Mouse (Mus musculus): ENCODE data around the gene Gsk3b.
A peak's percentile ranks its signal among the peaks of the same experiment; 100 is the strongest.
"Not testable (repeated sequence)": the region's sequence is repeated elsewhere in the genome, so short reads cannot be mapped to it uniquely, and the experiment has no call there.

Gene Gsk3b

DNA sequence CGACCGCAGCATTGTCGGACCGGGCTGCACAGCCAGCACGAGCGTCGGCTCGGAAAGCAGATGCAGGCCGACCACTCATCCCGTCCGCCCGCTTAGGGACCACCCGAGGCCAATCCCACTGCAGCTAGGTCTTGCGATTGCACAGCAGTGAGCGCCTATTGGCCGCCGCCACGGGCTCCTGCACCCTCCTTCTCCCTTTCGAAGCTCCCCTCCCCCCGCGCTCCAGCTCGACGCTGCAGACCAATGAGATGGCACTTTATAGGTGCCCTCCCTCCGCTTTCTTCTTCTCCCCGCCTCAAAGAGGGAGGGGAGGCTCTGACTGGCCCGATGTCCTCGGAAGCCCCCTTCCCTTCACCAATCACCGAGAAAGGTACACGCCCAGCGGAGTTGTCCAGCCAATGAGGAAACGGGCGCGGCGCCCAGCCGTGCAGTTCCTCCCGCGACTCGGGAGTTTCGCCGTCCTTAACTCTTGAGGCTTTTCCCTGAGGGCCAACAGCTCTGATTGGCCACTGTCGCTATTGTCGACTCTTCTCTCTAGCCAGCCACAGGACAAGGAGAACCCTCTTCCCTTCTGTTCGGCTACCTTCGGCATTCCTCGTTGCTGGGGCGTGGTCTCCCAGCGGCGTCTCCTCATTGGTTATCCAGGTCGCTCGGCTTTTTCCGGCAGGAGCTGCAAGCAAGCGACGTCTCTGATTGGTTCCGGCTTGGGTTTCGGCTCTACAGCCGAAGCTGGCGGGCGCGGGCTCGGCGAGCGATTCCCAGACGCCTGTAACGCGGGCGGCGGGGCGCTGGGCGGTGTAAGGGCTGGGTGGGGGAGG lies at the start of gene Gsk3b:
Gsk3b (plus strand) TSS at position 373 of the 818 bp plus-strand sequence.
- peak; percentile 99 for DNase-seq (ENCODE audit: extremely low spot score)

DNA sequence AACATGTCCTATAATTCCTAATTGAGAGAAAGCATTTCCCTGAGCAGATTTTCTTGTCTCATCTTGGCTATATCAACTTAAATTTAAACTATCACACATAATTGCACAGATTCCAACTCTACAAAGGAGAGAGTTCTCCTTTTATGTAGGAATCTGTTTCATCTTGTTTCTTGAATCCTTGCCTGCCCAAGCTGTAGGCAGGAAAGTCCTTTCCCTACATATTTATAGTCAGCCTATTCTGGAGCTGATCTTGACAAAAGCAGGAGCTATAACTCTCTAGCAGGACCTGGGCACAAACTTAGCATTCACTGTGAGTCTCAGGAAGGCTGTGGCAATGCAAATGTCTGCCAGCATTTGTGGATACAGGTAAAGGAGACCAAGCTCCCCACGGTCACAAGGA lies 46.6 kb upstream of the Gsk3b start:
- no peak for DNase-seq (ENCODE audit: extremely low spot score)

DNA sequence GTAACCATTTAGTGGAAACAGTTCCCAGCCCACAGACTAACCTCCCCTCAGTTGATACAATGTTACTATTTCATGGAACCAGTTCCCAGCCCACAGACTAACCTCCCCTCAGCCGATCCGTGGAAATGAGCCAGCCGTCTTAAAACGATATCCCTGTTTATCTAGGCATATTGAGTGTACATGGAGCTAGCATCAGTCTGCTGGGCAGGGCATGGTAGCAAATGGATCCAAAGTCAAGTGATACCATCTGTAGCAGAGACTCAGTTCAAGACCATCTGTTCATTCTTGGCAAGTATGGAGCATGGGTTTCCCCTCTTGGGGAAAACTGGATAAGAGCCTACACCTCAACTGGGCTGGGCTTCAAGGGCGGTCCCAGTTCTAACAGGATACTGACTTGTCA lies 44.2 kb upstream of the Gsk3b start:
- no peak for DNase-seq (ENCODE audit: extremely low spot score)

DNA sequence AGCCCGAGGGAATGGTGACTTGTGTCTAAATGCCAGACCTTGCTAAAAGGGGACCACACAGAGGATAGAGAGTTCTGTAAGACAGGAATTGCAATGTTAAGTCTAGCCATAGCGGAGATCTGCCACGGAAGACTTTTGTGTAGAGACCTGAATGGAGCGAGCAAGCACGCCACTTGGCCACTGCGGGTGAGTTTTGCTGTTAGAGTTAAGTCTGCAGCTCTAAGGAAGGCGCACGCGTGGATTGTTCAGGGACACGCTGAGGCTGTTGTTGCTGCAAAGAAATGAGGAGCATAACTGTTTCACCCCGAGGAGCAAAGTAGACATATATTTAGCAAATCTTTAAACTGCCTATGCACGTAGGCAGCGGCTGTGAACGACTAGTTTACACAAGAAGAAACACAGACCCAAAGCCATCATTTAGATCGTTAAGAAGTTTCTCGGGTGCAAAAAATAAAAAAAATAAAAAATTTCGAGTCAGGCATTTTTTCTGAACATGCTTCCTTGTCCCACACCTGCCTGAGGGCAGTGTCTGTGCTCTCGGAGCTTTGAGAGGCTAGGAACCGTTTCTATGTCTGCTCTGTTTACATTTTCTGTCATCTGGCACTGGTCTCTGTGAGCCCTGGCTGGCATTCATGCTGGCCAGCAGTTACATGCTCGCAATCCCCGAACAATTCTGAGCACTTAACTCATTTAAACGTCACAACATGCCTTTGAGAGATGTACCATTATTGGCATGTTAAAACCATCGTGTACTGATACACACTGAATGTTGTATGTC lies 40.8 kb upstream of the Gsk3b start:
- no peak for DNase-seq (ENCODE audit: extremely low spot score)

DNA sequence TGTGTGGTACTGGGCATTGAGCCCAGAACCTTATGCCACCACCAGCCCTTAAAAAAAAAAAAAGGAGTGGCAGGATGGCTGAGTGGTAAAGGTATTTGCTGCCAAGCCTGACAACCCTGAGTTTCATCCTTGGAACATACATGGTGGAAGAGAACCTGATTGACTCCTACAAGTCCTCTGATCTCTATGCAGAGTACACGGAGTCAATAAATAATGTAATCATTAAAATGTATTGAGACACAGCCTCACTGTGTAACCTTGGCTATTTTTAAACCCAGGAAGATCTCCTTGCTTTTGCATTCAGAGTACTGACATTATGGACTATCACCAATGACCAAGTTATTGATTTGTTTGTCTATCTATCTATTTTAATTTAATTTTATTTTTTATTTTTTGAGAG lies 30.9 kb upstream of the Gsk3b start:
- no peak for DNase-seq (ENCODE audit: extremely low spot score)

DNA sequence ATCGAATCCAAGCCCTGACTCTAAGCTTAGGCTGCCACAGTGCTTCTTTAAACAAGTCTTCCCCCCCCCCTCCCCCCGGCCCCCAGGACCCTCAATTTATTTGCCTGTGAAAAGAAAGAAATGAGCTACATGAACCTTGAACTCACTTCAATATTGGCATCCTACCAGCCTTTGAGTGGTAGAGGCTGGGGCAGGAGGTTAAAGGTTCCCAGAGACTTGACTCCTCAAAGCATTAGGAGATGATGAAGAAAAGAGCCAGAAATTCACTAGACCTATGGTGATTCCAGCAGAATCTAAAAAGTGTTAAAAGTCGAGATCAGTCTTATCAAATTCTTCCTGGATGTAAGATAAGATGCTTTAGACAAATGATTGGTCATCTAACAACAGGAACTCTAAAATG lies 30.0 kb upstream of the Gsk3b start:
- DNase-seq (ENCODE audit: extremely low spot score): no peak

DNA sequence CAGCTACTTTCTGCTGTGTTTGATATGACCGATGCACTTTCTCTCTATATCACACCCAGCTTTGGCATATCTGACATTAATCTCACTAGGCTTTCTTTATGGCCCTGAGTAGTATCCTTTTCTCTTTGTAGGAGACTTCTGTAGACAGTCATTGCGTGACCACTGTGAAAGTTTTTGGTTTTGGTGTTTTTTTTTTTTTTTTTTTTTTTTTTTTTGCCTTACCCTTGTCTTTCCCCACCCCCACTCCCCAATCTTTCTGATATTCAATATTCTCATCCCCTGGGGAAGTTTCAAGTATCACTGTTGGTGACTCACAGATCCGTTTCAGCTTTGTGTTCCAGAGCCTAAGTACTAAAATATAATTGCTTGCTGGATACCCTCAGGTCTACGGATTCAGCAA lies 29.2 kb upstream of the Gsk3b start:
- DNase-seq (ENCODE audit: extremely low spot score): no peak

DNA sequence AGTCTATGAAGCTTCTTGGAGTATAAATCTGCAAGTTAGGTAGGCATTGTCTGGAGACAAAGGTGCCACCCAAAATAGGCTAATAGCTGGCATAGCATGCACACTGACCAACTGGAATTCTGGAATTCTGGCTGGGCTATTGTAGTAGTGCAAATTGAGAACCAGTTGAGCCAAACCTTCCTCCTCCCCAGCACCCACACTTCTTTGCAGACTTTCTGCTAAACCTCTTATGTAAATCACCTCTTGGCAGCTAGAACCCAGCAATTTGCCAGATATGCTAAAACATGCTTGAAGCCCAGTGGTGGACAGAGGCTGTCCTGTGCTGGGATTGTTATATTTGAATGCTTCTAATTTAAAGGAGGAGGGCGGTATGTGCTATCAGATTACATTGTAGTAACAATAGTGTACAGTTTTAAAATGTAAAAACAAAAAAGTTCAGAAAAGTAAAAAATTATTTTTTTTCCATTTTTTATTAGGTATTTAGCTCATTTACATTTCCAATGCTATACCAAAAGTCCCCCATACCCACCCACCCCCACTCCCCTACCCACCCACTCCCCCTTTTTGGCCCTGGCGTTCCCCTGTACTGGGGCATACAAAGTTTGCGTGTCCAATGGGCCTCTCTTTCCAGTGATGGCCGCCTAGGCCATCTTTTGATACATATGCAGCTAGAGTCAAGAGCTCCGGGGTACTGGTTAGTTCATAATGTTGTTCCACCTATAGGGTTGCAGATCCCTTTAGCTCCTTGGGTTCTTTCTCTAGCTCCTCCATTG lies 14.8 kb upstream of the Gsk3b start:
- DNase-seq (ENCODE audit: extremely low spot score): not testable (repeated sequence)

DNA sequence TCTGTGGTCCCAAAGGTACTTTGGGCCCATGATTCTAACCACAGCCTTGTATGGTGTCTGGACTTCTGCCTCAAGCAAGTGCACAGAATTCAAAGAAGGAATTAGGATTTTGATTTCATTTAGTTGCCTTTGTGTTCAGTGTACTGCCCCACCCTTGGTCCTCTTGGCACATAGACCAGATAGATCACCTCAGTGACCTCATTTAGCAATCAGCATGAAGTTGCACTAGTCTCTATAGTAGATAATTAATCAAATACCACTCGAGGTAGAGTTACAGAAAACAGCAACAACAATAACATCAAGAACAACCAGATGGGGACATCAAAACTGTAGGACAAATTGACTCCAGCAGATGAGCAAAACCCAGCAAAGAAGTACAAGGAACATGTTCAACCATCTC lies 8.6 kb upstream of the Gsk3b start:
- no peak for DNase-seq (ENCODE audit: extremely low spot score)

DNA sequence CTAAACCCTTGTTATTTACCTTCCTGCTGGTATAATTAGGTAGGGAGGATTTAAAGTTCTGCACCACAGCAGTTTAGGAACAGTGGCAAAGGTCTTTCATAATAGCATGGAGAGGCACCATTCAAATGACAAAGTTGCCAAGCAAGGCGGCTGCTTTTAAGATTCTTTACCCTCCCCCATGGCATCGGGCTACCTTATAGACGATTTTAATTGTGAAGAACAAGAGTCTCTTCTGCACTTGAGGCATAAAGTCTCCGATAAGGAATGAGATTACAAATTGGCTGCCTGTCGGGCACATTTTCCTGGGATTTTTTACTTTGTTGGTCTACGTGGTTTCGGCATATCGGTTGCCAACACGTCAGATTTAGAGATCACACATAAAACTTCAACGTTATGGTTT lies 1.6 kb upstream of the Gsk3b start:
- DNase-seq (ENCODE audit: extremely low spot score): no peak

DNA sequence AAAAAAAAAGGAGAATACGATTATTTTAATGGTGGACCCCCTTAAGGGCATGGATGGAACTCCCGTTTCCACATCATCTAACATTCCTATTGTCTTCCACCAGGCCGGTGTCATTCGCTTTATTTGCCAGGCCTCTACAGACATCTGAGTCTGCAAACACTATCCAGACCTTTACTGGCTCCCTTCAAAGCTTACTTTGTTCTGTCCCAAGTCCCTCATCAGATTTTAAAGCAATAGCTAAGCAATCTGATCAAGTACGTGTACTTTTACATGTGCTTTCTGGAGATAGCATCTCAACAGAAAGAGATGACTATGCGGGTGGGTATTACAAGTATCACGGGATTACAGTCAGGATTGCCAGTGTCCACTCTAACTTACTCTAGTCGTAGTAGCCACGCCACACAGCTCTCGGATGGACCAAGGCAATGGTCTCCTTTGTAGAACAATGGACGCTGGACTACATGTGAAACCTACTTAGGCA lies 1.1 kb upstream of the Gsk3b start:
- no peak for DNase-seq (ENCODE audit: extremely low spot score)

DNA sequence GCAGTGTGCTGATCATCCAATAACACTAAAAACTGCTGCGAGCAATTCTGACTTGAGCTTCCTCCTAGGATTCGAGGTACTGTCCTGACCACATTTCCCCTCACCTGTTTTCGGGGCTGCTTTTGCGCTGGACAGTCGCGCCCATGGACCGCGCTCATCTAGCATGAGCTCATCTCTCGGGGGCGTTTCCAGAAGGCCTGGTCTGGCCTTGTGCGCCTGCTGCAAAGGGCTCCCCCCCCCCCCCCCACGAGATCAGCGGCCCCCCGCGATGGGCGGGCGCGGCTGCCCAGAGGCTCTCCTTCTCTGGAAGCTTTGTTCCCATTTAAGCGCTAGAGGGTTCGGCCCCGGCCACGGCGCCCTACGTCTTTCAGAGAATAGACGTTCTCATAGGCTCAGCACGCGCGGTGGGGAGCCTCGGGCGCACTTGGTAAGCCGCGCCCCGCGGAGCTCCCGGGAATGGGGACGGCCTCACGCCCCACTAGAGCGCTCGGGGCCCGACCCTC lies 624 bp upstream of the Gsk3b start:
- DNase-seq (ENCODE audit: extremely low spot score): no peak

DNA sequence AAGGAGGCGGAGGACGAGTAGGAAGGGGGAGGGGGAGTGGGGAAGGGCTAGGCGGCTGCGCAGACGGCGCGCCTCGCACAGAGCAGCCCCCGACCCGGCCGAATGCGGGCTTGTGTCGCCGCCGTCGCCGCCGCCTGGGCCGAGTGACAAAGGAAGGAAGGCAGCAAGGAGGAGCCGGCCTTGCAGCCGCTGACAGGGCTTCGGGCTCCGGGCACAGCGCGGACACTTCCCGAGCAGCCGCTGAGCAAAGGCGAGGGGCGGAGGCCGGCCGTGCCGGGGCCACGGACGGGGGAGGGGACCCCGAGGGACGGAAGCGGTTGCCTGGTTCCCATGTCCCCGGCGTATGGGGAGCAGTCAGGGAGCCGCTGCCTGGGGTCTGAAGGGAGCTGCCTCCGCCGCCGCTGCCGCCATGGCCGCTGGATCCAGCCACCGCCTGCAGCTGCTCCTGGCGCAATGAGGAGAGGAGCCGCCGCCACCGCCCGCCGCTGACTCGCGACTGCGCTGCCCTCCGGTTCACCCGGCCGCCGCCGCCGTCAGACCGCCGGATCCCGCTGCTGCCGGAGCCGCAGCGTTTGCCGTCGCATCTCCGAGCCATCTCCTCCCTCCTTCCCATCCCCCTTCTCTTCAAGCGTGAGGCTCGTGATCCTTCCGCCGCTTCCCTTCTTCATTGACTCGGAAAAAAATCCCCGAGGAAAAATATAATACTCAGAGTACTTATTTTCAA lies 808 bp downstream of the Gsk3b start:
- DNase-seq (ENCODE audit: extremely low spot score): no peak

DNA sequence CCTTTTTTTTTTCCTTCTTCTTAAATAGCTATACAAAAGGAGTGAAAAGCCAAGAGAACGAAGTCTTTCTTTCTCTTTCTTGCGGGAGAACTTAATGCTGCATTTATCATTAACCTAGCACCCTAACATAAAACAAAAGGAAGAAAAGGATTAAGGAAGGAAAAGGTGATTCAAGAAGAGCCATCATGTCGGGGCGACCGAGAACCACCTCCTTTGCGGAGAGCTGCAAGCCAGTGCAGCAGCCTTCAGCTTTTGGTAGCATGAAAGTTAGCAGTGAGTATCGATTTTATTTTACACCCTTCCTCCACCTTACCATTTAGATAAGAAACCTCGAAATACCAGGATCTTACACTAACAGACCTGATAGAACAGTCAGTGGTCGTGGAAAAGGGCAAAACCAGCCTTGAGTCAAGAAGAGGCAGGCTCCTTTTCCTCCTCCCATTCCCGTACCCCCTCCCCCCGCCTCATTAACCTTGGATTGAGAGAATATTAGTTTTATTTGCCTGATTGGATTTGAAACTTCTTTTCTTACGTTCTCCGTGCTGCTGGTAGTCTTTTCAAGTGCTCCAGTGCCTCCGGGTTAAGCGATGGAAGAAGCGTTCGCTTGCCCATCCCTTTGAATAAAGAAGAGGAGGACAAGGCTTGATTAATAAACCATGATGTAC lies 1.7 kb downstream of the Gsk3b start:
- DNase-seq (ENCODE audit: extremely low spot score): peak; percentile 51

DNA sequence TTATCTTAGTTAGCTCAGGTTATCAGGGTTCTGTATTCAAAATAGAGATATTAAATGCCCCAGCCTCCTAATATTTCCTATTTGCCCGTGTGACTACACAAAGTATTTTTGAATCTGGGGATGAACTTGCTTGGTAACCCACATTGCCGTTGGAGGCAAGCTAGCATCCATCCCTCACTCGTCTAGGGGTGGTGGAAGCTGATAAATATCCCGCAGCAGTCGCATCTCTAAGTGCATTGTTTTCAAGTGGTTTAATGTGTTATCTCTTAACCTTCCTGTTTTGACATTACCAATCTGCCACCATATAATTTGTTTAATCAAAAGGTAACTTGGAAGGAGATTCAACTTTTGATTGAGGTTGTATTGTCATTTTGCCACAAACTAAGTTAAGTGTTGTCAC lies 2.2 kb downstream of the Gsk3b start:
- DNase-seq (ENCODE audit: extremely low spot score): no peak

DNA sequence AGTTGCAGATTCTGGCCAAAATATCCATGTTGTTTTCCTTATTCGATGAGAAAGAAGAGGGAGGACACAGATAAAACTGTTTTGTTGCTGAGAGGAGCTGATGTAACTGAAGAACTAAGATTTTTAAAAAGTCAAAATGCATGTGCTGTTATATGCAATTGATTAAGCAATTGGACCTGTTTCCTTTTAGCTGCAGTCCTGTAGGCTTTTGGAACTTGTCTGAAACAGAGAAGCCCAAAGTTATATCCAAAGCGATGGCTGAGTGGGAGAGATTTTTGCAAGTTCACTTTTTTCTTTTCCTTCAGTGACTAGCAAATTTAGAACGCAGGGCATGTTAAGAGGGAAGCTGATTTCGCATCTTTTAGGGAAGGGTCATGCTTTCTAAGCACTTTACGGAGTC lies 2.9 kb downstream of the Gsk3b start:
- DNase-seq (ENCODE audit: extremely low spot score): no peak

DNA sequence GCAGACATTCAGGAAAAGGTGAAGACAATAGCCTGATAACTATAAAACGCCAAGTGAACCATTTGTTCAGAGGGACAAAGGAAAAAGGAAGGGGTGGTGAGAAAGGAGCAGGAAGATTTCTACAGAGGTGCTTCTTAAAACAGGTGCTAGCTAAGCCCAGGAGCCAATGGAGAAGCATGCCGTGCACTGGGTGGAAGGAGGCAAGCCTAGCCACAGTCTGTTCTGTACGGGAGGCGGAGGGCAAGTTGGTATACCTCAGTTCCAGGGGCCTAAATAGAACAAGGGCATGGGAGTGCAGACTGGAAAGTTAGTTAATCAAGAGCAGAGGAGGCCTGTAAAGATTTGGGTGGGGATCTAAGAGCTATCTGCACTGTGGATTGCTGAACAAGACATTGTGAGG lies 3.8 kb downstream of the Gsk3b start:
- no peak for DNase-seq (ENCODE audit: extremely low spot score)

DNA sequence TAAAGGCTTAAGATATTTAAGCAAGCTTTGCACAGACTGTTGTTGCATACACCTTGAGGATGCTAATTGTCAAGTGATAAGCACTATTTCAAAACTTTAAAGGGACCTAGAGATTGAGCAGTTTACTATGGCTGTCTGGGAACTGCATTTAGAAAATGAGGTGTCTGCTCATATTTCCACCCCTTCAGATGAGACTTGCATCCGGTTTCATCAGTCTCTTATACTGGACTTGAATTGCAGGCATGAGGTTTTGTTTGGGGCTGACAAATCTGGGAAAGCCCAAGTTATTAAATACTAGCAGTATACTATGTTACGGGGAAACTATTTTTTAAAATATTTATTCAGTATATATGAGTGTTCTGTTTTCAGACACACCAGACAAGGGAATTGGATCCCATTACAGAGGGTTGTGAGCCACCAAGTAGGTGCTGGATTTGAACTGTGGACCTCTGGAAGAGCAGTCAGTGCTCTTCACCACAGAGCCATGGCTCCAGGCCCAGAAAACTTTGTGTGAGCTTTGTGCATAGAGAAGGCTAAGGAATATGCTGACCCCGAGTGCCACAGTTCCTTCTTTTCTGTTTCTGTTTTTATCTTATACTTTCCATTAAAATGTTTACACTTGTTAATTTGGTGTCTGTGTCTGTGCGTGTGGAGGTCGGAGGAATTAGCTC lies 6.5 kb downstream of the Gsk3b start:
- no peak for DNase-seq (ENCODE audit: extremely low spot score)

DNA sequence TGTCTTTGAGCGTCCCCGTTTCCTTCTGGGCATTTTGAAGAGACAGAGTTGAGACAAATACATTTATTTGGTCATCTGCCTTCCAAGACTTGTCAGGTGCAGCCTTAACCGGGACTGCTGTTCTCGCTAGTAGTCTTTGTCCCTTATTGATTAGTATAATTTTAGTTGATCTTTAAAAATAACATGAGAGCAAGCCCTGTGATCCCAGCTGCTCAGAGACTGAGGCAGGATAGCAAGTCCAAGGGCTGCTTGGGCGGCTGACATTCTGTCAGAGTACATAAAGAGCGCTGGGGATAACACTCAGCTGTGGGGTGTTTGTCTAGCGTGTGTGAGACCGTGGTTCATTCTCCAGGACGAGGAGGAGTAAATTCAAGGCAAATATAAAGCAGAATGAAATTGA lies 8.7 kb downstream of the Gsk3b start:
- no peak for DNase-seq (ENCODE audit: extremely low spot score)

DNA sequence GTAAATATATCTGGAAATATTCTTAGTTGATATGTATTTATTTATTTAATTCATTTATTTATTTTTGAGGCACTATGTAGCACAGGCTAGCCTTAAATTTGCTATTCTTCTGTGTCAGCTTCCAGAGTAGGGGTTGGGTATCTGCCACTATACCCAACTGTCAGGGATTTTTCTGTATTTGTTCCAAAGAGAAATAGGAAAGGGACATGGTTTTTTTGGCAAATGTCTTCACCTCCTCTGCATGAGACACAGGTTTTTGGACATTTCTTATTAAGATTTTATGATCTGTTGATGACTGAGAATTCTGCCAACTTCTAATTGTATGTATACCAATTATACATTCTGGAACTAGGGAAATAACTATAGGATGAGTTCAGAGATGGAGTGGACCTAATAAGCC lies 10.5 kb downstream of the Gsk3b start:
- DNase-seq (ENCODE audit: extremely low spot score): no peak

All from embryo, embryonic 9.5 days (tissue).